Mouse (Mus musculus): ENCODE results near the gene Rsph9.

GRCm38 (mm10) chr17:46116881-46117280 is 27.1 kb downstream of the Rsph9 start:
- TF ChIP-seq CTCF (IDR thresholded peaks at IDR 0.05; ENCODE audit: borderline replicate concordance, insufficient read depth, low read depth, low read length) (no peak), POLR2A (IDR thresholded peaks at IDR 0.05; ENCODE audit: borderline replicate concordance, insufficient read depth, low read length) (no peak)

All from cerebellum, adult 2 months (tissue).